Mouse (Mus musculus): ENCODE results near the gene Gm7173. TPM values are rescaled to one million over a fixed set of nuclear protein-coding genes. Genes with fewer than 3 reads are reported as not detected.

Gene Gm7173
- 1 to 10 TPM in 1 of 2 experiments, under 1 TPM in 1; 0.75 to 1.1 TPM for total RNA-seq (2021)
- long read RNA-seq, experiment 1 = 0 reads
- long read RNA-seq, experiment 2 = 0 reads

GRCm38 (mm10) chrX:79516977-79517645 is at the start of gene Gm7173:
Gm7173 (minus strand) TSS chrX:79517285.
- H3K27ac ChIP-seq = no peak within 1 kb of the TSS
- intact Hi-C loops (cut with DNase I) = loop anchor here (10.0 kb wide), 1 partner anchor 722 kb away; no protein-coding TSS in a partner anchor
- TF ChIP-seq CTCF (IDR thresholded peaks at IDR 0.05) = no peak

GRCm38 (mm10) chrX:79517646-79518016 is 546 bp upstream of the Gm7173 start:
- no peak for TF ChIP-seq CTCF (IDR thresholded peaks at IDR 0.05)
- DNase-seq (ENCODE audit: extremely low spot score in 1 of 2, low spot score in 2 of 2) = no peak
- Histone ChIP-seq H3K4me3 (peak overlapping the region; percentile 40), H3K27ac (no peak overlapping the region)
- intact Hi-C loops (cut with DNase I) = loop anchor here (10.0 kb wide), 1 partner anchor 723 kb away; no protein-coding TSS in a partner anchor

More at GRCm38 (mm10) chrX:79516977-79517645, at the start of gene Gm7173:
- peak; percentile 12 to 26 for DNase-seq (ENCODE audit: extremely low spot score in 1 of 2, low spot score in 2 of 2)
- peak within 1 kb of the TSS; percentile 40 for H3K4me3 ChIP-seq

- H3K27ac ChIP-seq = no peak overlapping the region
- H3K4me3 ChIP-seq = no peak overlapping the region
- no peak for TF ChIP-seq CTCF (IDR thresholded peaks at IDR 0.05)
- intact Hi-C loops (cut with DNase I) = no loop called here
- DNase-seq (ENCODE audit: extremely low spot score in 1 of 2, low spot score in 2 of 2) = no peak
These were observed 200.3 kb downstream of the Gm7173 start for GRCm38 (mm10) chrX:79316790-79317189.

Other genes with a start within 250 kb of the Gm7173 start
- gene Mageb16, start 154.2 kb upstream of the Gm7173 start, total RNA-seq (2021) = 1 to 10 TPM in 1 of 2 experiments, under 1 TPM in 1; 0.59 to 1.2 TPM